ENCODE assay signal across 15 mouse cellular contexts in genomic region chr6:36728079-36728478, GRCm38 (mm10).
A peak's percentile ranks its signal among the peaks of the same experiment; 100 is the strongest.
DNase-seq lines count a peak whose midpoint lies in the region; ATAC-seq lines count a peak whose summit lies in the region.
"Had no signal": no experiment of that assay in that cellular context is flagged by ENCODE, and none has a peak within 500 bp of the region (broad histone marks: within the 10 kb centered on the region; RNA-seq: fewer than 3 reads in every experiment).

No protein-coding gene starts in this region.

- no peak overlapping the region for H3K9ac ChIP-seq in heart, embryonic 12.5 days
- no peak overlapping the region for H3K9ac ChIP-seq in lung, embryonic 16.5 days (ENCODE audit: low read length)
- H3K9ac ChIP-seq: embryonic facial prominence, embryonic 12.5 days; liver, embryonic 14.5 days had no signal

- DNase-seq in adrenal gland, postnatal 25 days: peak; percentile 13
- no peak for DNase-seq in adrenal gland, adult 8-10 months
- DNase-seq in heart, postnatal 4 days: peak; percentile 39
- no peak for DNase-seq in lung, postnatal 14 days
- peak; percentile 62 for DNase-seq in NIH3T3 (ENCODE audit: low read depth)
- DNase-seq in urinary bladder, postnatal 10 days (ENCODE audit: low spot score): no peak

- 69% methylated on average over 7 of the region's 7 CpGs for WGBS in heart, embryonic 12.5 days
- 59% methylated on average over 7 of the region's 7 CpGs for WGBS in lung, embryonic 16.5 days

- no peaks in the 10 kb centered on the region for H3K4me1 ChIP-seq in heart, embryonic 12.5 days (replicated peaks)
- 0 out of 2 replicates have a peak, but pooled peaks cover 2% of the 10 kb centered on the region for H3K4me1 ChIP-seq in lung, embryonic 16.5 days (replicated peaks; ENCODE audit: control insufficient read depth, insufficient read depth, low read length)
- H3K4me1 ChIP-seq: embryonic facial prominence, embryonic 12.5 days; heart, embryonic 10.5 days; megakaryocyte, embryonic 14.5 days had no signal

- no peak overlapping the region for H3K4me2 ChIP-seq in heart, embryonic 12.5 days
- no peak overlapping the region for H3K4me2 ChIP-seq in lung, embryonic 16.5 days (ENCODE audit: low read depth, low read length)
- H3K4me2 ChIP-seq: embryonic facial prominence, embryonic 12.5 days had no signal

- no peak overlapping the region for H3K27ac ChIP-seq in heart, embryonic 12.5 days (ENCODE audit: poor library complexity, severe bottlenecking)
- H3K27ac ChIP-seq in lung, embryonic 16.5 days (ENCODE audit: low read length): no peak overlapping the region
- H3K27ac ChIP-seq: embryonic facial prominence, embryonic 12.5 days; heart, embryonic 10.5 days; liver, embryonic 14.5 days; stomach, postnatal 0 days had no signal

- no peak for ATAC-seq in heart, embryonic 12.5 days (ENCODE audit: insufficient number of reproducible peaks, low FRiP score)
- peak; percentile 52 for ATAC-seq in lung, embryonic 16.5 days (ENCODE audit: low read depth)
- ATAC-seq: intestine, postnatal 0 days had no signal

- H3K9me3 ChIP-seq in heart, embryonic 12.5 days (replicated peaks): peaks cover 31% of the 10 kb centered on the region
- H3K9me3 ChIP-seq in lung, embryonic 16.5 days (ENCODE audit: control insufficient read depth, low read length): peaks cover 9% of the 10 kb centered on the region
- H3K9me3 ChIP-seq: G1E had no signal

- no peak overlapping the region for H3K4me3 ChIP-seq in heart, embryonic 12.5 days
- no peak overlapping the region for H3K4me3 ChIP-seq in lung, embryonic 16.5 days (ENCODE audit: low read length)
- H3K4me3 ChIP-seq: embryonic facial prominence, embryonic 12.5 days; heart, embryonic 10.5 days; megakaryocyte, embryonic 14.5 days had no signal

- H3K27me3 ChIP-seq in heart, embryonic 12.5 days (replicated peaks): no peaks in the 10 kb centered on the region
- no peaks in the 10 kb centered on the region for H3K27me3 ChIP-seq in lung, embryonic 16.5 days (ENCODE audit: control insufficient read depth, insufficient read depth, low read depth, low read length)
- H3K27me3 ChIP-seq: embryonic facial prominence, embryonic 12.5 days; megakaryocyte, embryonic 14.5 days had no signal

- H3K36me3 ChIP-seq in heart, embryonic 12.5 days: peaks cover 38% of the 10 kb centered on the region
- peaks cover 3% of the 10 kb centered on the region; the same call in 1 of the 2 replicates for H3K36me3 ChIP-seq in lung, embryonic 16.5 days (ENCODE audit: control insufficient read depth, insufficient read depth, low read length)
- H3K36me3 ChIP-seq: G1E had no signal

Comparison
In these comparisons a context has a peak if more than half of its experiments do, and no peak if none do; other contexts are left out.
1. DNase-seq: peak in adrenal gland, postnatal 25 days (single experiment), heart, postnatal 4 days (single experiment) and NIH3T3 (single experiment); none in adrenal gland, adult 8-10 months (single experiment), lung, postnatal 14 days (single experiment) and urinary bladder, postnatal 10 days (single experiment).